Mouse (Mus musculus) erythroblast, embryonic 14.5 days (primary cell): ENCODE measurements at regions not wholly inside any gene's neighbourhood (a gene's known extent, or its start where the extent isn't known, plus 50 kb on each side); places are given as distances from the start of the nearest gene placed in this dataset.

Source experiments
- H3K27me3 ChIP-seq: 2 replicates; pipeline ENCODE4 v1.6.1; 2012; ENCODE audit warnings: inconsistent platforms; ENCODE audit not compliant: control insufficient read depth
- H3K36me3 ChIP-seq: 2 replicates; pipeline ENCODE4 v1.6.1; 2012; ENCODE audit warnings: mild to moderate bottlenecking, inconsistent platforms; ENCODE audit not compliant: control insufficient read depth
- H3K4me1 ChIP-seq: 2 replicates; pipeline ENCODE4 v1.6.1; 2012; ENCODE audit warnings: inconsistent platforms; ENCODE audit not compliant: control insufficient read depth
- H3K4me3 ChIP-seq: replicated peaks from 2 replicates; pipeline ENCODE3; 2012; ENCODE audit warnings: moderate library complexity, mild to moderate bottlenecking, inconsistent platforms
- H3K9me3 ChIP-seq: 2 replicates; pipeline ENCODE4 v1.6.1; 2012; ENCODE audit warnings: low read length, inconsistent platforms, mixed read lengths; ENCODE audit not compliant: control insufficient read depth
- GATA1 ChIP-seq: IDR thresholded peaks from 2 replicates; pipeline ENCODE4 v1.6.1; 2012; ENCODE audit warnings: low read length, inconsistent platforms, mixed read lengths
- TAL1 ChIP-seq: IDR thresholded peaks from 3 replicates; pipeline ENCODE4 v1.6.1; 2012; ENCODE audit warnings: low read length, inconsistent platforms, mixed read lengths

DNA sequence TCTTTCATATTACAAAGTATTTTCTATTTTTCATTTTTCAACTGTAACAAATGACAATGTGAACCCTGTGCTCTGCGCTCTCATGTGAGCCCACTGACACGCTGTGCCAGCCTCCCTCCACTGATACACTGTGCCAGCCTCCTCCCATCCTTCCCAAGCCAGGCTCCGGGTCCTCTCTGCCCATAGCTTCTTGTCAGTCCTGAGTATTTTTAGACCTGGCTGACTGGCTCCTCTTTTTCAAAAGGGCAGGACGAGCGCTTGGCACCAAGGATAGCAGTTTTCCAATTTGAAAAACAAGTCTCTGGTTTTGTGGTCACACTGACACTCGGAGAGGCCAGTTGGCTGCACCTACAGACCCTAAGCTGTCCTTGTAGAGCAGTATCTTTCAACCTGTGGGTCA lies 96.7 kb upstream of the Rgma start:
- Histone ChIP-seq H3K4me1 (no peaks in the 10 kb centered on the region), H3K27me3 (no peaks in the 10 kb centered on the region), H3K36me3 (no peaks in the 10 kb centered on the region), H3K9me3 (0 out of 2 replicates have a peak, but pooled peaks cover 10% of the 10 kb centered on the region), H3K4me3 (no peak overlapping the region)
- no peak for TF ChIP-seq GATA1
- no peak for TF ChIP-seq TAL1

DNA sequence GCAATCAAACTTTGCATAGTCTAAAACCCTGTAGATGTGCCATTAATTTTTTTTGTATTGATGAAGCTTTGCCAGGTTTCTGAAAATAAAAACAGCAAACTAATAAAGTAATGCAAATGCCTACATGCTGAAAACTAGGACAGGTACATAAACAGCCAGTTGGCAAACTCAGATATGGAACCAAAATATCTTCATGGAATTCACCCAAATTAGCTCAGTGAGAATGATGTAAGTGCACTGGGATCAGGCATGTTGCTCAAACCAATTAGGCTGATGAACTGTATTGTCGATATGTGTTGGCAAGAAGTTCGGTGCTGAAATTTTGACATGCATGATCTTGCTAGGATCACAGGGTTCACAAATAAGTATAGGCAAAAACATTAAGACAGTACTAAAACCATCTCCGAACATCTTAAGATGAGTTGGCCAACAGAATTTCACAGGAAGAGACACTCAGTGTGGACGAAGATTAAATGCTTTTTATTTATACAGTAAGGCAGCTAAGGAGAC lies 95.3 kb upstream of the Rgma start:
- no peak for TF ChIP-seq TAL1
- TF ChIP-seq GATA1, result no peak
- Histone ChIP-seq H3K4me1 (no peaks in the 10 kb centered on the region), H3K4me3 (no peak overlapping the region), H3K27me3 (no peaks in the 10 kb centered on the region), H3K36me3 (no peaks in the 10 kb centered on the region), H3K9me3 (0 out of 2 replicates have a peak, but pooled peaks cover 10% of the 10 kb centered on the region)

DNA sequence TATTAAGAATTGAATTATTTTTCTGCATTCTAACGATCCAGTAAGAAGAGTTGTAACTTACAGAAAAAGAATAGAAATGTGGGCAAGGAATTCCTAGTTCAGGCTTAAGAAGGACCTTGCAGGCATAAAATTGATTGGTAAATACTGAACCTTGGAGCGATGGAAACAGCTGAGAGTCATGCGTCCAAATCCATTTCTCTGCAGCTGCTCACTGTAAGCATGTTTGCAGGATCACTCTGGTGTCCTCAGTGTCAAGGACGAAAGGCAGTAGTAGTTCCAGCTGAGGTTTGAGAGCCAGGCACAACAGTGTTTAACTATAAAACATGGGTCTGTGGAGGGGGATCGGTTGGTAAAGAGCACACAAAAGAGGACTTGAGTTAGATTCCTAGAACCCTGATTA lies 89.1 kb upstream of the Rgma start:
- H3K27me3 ChIP-seq, result no peaks in the 10 kb centered on the region
- H3K36me3 ChIP-seq, result no peaks in the 10 kb centered on the region
- H3K4me1 ChIP-seq, result no peaks in the 10 kb centered on the region
- TF ChIP-seq GATA1 (no peak), TAL1 (no peak)
- H3K4me3 ChIP-seq, result no peak overlapping the region
- 0 out of 2 replicates have a peak, but pooled peaks cover 6% of the 10 kb centered on the region for H3K9me3 ChIP-seq

DNA sequence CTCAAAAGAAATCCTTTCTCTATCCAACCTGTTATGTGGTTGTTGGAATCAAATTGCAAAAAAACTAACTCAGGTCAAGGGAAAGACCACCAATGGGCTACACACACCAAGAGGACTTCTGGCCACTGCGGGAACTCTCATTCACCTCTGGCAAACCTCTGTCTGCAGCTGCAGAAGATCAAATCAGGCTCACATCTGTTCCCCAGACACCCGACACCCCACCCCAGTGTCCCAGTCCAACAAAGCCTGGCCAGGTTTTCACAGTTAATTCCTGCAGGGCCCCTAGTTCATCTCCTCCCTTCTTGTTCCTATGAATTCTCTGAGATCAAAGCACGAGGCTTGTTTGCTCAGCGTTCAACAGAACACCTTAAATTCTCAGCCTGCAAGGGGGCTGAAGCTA lies 82.0 kb upstream of the Rgma start:
- Histone ChIP-seq H3K27me3 (no peaks in the 10 kb centered on the region), H3K36me3 (no peaks in the 10 kb centered on the region), H3K4me1 (no peaks in the 10 kb centered on the region), H3K9me3 (no peaks in the 10 kb centered on the region), H3K4me3 (no peak overlapping the region)
- TF ChIP-seq TAL1 (no peak), GATA1 (no peak)

DNA sequence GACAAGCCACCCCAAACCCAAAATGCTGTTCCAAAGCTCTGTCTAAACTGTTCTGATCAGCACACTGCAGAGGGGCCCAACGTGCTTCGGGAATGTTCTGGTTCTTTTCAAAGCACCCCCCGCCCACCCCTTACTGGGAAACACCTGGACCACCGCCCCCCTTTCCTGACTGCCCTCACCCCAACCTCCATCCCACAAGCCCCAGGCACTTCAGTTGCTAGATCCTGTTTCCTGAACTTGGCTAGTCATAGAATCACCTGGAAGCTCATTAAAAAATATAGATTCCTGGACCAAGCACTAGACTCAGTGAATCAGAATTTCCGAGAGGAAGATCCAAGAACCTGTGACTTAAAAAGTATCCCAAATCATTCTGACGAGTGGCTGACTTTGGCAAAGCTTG lies 80.9 kb upstream of the Rgma start:
- H3K9me3 ChIP-seq, result no peaks in the 10 kb centered on the region
- no peaks in the 10 kb centered on the region for H3K4me1 ChIP-seq
- no peaks in the 10 kb centered on the region for H3K27me3 ChIP-seq
- TF ChIP-seq TAL1 (no peak), GATA1 (no peak)
- no peaks in the 10 kb centered on the region for H3K36me3 ChIP-seq
- no peak overlapping the region for H3K4me3 ChIP-seq

DNA sequence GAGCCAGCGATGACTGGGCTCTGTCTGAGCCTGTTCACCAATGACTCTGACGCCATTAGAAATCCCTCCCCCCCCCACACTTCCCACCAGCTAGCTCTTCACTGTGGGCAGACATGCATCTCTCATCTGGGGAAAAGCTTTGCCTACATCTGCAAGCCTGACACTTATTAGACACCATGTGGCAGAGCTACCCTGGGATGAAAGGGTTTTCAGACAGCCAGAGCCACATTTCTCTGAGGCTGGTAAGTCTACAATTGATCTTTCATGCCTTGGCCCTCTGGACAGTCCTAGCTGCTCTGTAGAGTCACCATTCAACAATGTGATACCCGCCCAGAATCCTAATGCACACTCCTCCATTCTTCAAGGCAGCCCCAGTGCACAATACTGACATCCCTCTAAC lies 72.8 kb upstream of the Rgma start:
- Histone ChIP-seq H3K4me3 (no peak overlapping the region), H3K36me3 (no peaks in the 10 kb centered on the region), H3K9me3 (no peaks in the 10 kb centered on the region), H3K4me1 (no peaks in the 10 kb centered on the region), H3K27me3 (no peaks in the 10 kb centered on the region)
- TF ChIP-seq GATA1 (no peak), TAL1 (no peak)

DNA sequence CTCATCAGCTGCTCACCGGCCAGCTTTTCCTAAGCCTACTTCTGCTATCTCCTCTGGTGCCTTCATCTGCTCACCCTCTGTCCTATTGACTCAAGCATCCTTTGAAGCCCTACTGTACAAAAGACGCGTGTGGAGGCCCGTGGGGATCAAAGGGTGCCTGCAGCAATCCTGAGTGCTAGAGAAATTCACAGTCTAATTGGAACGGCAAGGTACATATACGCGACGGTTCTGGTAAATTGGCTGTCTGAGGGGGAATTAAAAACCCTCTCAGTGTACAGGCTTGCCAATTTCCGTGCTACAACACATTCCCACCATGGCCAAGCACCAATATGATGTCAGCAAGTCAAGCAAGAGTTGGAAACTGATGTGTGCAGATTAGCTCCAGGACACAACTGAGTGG lies 71.5 kb upstream of the Rgma start:
- Histone ChIP-seq H3K4me3 (no peak overlapping the region), H3K36me3 (no peaks in the 10 kb centered on the region), H3K9me3 (no peaks in the 10 kb centered on the region), H3K4me1 (no peaks in the 10 kb centered on the region), H3K27me3 (no peaks in the 10 kb centered on the region; the same call in 1 of the 2 replicates)
- TF ChIP-seq TAL1, result no peak
- TF ChIP-seq GATA1, result no peak

DNA sequence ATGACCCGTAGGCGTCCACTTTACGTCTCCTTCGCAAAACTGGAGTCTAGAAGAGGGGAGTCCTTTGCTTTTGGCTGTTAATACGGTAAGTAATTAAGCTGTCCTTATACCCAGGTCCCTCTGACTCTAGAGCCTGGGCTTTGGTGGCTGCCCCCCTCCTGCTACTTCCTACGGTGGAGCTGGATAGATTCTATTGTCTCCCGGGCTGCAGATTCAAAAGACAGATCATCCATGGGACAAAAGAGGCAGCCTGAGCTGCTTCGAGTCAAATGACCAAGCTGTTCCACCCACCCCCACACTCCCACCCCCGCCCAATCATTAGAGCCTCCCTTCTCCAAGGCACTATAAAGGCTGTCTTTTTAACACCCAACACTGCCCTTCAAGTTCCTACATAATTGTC lies 70.5 kb upstream of the Rgma start:
- H3K27me3 ChIP-seq, result no peaks in the 10 kb centered on the region; the same call in 1 of the 2 replicates
- H3K4me1 ChIP-seq, result no peaks in the 10 kb centered on the region
- TF ChIP-seq GATA1 (no peak), TAL1 (no peak)
- H3K36me3 ChIP-seq, result no peaks in the 10 kb centered on the region
- H3K4me3 ChIP-seq, result no peak overlapping the region
- H3K9me3 ChIP-seq, result no peaks in the 10 kb centered on the region

DNA sequence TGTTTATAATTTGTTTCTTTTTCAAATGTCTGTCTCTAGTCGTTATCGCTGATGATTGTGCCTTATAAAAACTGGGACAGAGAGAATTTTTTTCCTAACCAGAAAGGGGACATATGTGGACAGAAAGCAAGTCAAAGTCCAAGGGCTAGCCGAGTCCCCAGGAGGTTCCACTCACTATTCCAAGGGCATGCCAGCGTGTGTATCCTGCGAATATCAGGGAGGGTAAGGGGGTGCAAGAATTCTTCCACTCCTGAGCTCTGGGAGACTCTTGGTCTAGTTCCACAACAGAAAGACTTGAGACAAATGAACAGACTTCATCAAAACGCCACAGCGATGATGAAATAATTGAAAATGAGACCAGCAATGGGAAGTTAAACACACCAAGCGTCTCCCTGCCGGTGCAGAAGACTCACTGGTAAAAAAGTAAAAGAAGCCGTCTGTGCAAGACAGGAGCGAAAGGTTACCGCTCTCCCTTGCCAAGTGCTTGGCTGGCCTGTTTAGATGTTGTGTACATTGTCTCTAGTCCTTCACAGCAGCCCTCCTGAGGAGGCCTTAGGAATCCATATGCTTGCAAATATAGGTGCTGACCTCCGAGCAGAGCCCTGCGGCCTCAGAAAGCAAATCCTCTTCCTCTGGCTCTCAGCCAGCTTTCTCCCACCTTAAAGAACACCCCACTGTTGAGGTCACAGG lies 69.9 kb upstream of the Rgma start:
- TF ChIP-seq TAL1, result no peak
- no peak for TF ChIP-seq GATA1
- Histone ChIP-seq H3K4me3 (no peak overlapping the region), H3K36me3 (no peaks in the 10 kb centered on the region), H3K4me1 (no peaks in the 10 kb centered on the region), H3K27me3 (no peaks in the 10 kb centered on the region; the same call in 1 of the 2 replicates), H3K9me3 (no peaks in the 10 kb centered on the region; the same call in 1 of the 2 replicates)
